Mouse (Mus musculus): ENCODE measurements around the gene Intu.
A peak's percentile ranks its signal among the peaks of the same experiment; 100 is the strongest.

Gene Intu

GRCm38 (mm10) chr3:40531286-40532141 is at the start of gene Intu:
Intu (plus strand) TSS chr3:40531286.
- peak in 1 of 2 experiments; percentile 10 for DNase-seq (ENCODE audit: low spot score in 2 of 2)

- no peak for DNase-seq (ENCODE audit: low spot score in 2 of 2)
Measured at GRCm38 (mm10) chr3:40483221-40483654, 47.8 kb upstream of the Intu start.

DNA sequence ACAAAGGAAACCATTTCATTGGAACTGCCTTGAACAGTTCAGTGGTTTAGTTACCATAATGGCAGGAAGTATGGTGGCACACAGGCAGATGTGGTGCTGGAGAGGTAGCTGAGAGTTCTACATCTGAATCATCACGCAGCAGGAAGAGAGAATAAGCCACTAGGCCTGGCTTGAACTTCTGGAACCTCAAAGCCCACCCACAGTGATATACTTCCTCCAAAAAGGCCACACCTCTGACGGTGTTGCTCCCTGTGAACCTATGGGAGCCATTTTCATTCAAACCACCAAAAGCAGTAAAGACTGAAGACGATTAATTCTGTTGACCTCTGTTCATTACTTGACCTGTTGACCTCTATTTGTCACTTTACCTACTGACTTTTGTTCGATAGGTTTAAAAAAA is 43.7 kb upstream of the Intu start:
- no peak for DNase-seq (ENCODE audit: low spot score in 2 of 2)

DNA sequence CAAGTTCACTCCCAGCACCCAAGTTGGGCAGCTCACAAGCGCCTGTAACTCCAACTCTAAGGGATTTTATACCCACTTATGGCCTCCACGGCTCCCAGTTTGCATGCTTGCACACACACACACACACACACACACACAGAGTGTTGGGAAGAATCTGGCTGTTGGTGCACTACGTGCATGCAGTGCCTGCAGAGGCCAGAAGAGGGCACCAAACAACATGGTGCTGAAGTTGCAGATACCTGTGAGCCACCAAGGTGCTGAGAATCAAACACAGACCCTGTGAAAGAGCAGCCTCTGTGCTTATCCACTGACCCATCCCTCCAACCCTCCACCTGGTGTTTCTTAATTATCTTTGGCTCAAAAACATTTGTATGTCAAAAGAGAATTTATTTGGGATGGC is 39.3 kb upstream of the Intu start:
- DNase-seq (ENCODE audit: low spot score in 2 of 2) = no peak

GRCm38 (mm10) chr3:40498898-40499297 is 32.2 kb upstream of the Intu start:
- DNase-seq (ENCODE audit: low spot score in 2 of 2) = no peak

GRCm38 (mm10) chr3:40500157-40500808 is 30.8 kb upstream of the Intu start:
- DNase-seq (ENCODE audit: low spot score in 2 of 2) = no peak

- DNase-seq (ENCODE audit: low spot score in 2 of 2) = no peak
Measured at GRCm38 (mm10) chr3:40504377-40504776, 26.7 kb upstream of the Intu start.

DNA sequence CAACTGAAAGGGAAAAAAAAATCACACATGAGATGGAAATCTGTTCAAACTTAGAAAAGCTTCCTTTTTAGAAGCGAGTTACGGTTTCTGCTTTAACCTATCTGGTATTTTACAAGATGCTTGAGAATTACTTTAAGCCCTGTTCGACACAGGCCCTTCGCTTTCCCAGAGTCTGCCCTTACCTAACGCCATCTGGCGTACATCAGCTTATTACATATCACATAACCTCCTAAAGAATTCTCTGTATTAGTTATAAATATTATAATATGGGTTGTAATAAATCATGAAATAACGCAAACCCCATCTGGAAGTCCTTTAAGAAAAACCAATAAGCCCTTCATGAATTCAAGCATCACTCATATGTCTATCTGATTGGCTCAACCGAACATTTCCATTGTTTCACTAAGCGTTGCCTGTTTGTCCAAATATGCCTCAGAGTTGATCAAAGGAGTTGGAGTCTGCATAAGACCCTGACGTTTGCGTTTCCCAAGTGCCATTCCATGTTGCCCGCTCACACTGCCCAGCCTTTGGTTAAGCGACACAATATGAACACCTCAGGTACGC is 25.6 kb upstream of the Intu start:
- no peak for DNase-seq (ENCODE audit: low spot score in 2 of 2)

- no peak for DNase-seq (ENCODE audit: low spot score in 2 of 2)
Measured at GRCm38 (mm10) chr3:40508927-40509576, 22.0 kb upstream of the Intu start.

- no peak for DNase-seq (ENCODE audit: low spot score in 2 of 2)
Measured at GRCm38 (mm10) chr3:40510567-40510966, 20.5 kb upstream of the Intu start.

- DNase-seq (ENCODE audit: low spot score in 2 of 2) = no peak
Measured at GRCm38 (mm10) chr3:40512936-40513829, 17.9 kb upstream of the Intu start.

- DNase-seq (ENCODE audit: low spot score in 2 of 2) = no peak
Measured at GRCm38 (mm10) chr3:40518240-40518639, 12.8 kb upstream of the Intu start.

- DNase-seq (ENCODE audit: low spot score in 2 of 2) = no peak
Measured at GRCm38 (mm10) chr3:40519555-40519954, 11.5 kb upstream of the Intu start.

DNA sequence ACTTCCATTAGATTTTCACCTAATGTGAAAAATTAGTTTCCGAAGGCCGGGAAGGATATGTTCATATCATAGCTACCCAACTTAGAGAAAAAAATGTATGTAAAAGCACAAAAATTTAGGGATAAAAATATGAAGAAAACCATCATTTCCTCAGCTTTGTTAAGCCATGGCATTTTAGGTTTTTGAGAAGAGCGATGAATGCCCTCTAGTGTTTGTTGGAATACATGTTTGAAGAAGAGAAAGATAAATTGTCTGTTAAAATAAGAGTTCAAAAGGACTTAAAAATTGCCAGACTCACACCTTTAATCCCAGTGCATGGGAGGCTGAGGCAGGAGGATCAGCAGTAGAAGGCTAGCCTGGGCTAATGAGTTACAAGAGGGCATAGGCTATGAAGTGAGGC is 10.5 kb upstream of the Intu start:
- DNase-seq (ENCODE audit: low spot score in 2 of 2) = no peak

- no peak for DNase-seq (ENCODE audit: low spot score in 2 of 2)
Measured at GRCm38 (mm10) chr3:40522446-40522845, 8.6 kb upstream of the Intu start.

- DNase-seq (ENCODE audit: low spot score in 2 of 2) = no peak
Measured at GRCm38 (mm10) chr3:40522846-40523245, 8.2 kb upstream of the Intu start.

DNA sequence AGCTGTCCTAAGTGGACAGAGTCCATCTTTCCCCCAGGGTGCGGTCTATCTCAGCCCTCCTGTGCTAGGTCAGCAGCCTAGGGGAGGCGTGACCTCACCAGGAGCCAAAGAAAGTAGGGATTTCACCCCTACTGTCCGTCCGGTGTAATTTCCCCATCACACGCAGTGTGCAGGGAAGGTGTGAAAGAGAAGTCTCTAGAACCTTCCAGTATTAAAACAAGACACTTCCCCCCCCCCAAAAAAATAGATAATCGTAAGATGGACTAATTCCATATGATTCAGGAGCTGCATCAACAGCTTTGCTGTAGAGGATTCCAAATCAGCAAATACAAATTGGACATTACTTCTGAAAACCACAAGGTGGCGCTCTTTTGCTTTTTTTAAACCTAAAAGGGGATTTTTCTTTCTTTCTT is 7.7 kb upstream of the Intu start:
- no peak for DNase-seq (ENCODE audit: low spot score in 2 of 2)

GRCm38 (mm10) chr3:40524841-40525240 is 6.2 kb upstream of the Intu start:
- no peak for DNase-seq (ENCODE audit: low spot score in 2 of 2)

DNA sequence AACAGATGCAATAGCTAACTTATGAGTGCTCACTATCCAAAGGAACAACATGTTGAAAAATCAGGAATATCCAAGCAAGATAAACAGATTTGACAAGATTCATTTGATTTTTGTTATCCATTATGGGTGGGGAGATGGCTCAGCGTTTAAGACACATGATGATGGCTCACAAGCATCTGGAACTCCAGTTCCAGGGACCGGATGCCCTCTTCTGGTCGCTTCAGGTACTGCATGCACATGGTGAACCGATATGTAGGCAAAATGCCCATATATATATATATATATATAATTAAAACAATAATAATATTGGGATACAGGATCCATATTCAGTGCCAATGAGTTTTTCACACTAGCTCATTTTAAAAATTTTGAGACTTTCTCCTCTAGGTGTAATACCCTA is 5.7 kb upstream of the Intu start:
- DNase-seq (ENCODE audit: low spot score in 2 of 2) = peak; percentile 32 to 41

DNA sequence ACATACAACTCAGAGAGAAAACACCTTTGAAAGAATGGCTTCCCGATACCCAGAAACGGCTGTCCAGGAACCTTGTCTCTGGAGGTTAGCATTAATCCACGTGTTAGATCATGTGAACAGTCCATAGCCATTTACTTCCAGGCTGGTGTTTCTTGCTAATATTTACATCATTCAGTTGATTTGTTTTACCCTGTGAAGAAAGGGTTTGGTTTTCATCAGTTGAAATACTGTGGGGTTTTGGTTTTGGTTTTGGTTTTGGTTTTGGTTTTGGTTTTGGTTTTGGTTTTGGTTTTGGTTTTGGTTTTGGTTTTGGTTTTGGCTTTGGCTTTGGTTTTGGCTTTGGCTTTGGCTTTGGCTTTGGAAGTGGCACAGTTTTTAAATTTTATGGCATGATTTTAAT is 5.0 kb upstream of the Intu start:
- no peak for DNase-seq (ENCODE audit: low spot score in 2 of 2)

DNA sequence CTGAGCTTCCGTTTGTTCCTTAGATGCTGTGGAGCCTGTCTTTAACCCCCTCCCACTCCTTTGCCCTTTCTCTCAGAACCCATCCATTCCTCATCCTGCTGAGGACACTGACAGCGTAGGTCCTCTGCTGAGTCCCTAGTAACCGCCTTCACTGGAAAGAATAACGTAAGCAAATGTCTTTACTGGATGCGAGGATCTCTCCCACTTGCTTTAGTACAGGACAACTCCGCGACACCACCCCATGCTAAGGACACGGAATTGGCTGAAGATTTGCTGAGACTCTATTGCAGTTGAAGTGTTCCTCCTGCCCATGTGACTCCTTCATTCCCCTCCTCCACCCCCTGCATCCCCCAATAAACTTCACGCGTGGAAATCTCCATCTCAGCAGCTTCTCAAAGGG is 3.9 kb upstream of the Intu start:
- DNase-seq (ENCODE audit: low spot score in 2 of 2) = no peak

Measured in frontal cortex, postnatal 25 days (tissue).